Mouse (Mus musculus) frontal cortex, adult (tissue): ENCODE results near the gene Tubb5.

Experiments used
- ATAC-seq: cut with Nextera tagmentation; 2 replicates; pipeline ENCODE4 v1.9.2; 2017; ENCODE audit warnings: mild to moderate bottlenecking, moderate library complexity, mixed read lengths; ENCODE audit not compliant: low TSS enrichment

Tubb5 gene

GRCm38 (mm10) chr17:35796835-35797234 is 41.3 kb downstream of the Tubb5 start:
- no peak for ATAC-seq

- ATAC-seq: no peak
These were observed 42.5 kb downstream of the Tubb5 start for GRCm38 (mm10) chr17:35795656-35796055.

- ATAC-seq: no peak
These were observed 43.0 kb downstream of the Tubb5 start for GRCm38 (mm10) chr17:35795099-35795498.

- no peak for ATAC-seq
These were observed 45.3 kb downstream of the Tubb5 start for GRCm38 (mm10) chr17:35792837-35793236.

GRCm38 (mm10) chr17:35790933-35791332 is 47.2 kb downstream of the Tubb5 start:
- no peak for ATAC-seq

GRCm38 (mm10) chr17:35788025-35788424 is 50.1 kb downstream of the Tubb5 start:
- ATAC-seq: no peak

- no peak for ATAC-seq
These were observed 50.6 kb downstream of the Tubb5 start for GRCm38 (mm10) chr17:35787493-35787892.

GRCm38 (mm10) chr17:35785140-35785539 is 53.0 kb downstream of the Tubb5 start:
- no peak for ATAC-seq

- ATAC-seq: no peak
These were observed 54.2 kb downstream of the Tubb5 start for GRCm38 (mm10) chr17:35783944-35784343.
